Mouse (Mus musculus) adrenal gland, postnatal 14 days (tissue): ENCODE data around the gene Gtf3c1. TPM values are rescaled to one million over a fixed set of nuclear protein-coding genes. Genes with fewer than 3 reads are reported as not detected.
"Not testable (repeated sequence)": the region's sequence is repeated elsewhere in the genome, so short reads cannot be mapped to it uniquely, and the experiment has no call there.

ENCODE experiments used
- DNase-seq: peaks from one replicate; pipeline ENCODE4 v3.0.0; 2021; ENCODE audit warnings: mixed read lengths
- long read RNA-seq, 2 experiments: library from polyadenylated mRNA; stranded (forward); transcript quantifications; one replicate each; pipeline ENCODE4 v2.0.0; 2021
- total RNA-seq: library from RNA; stranded (reverse); gene quantifications from 2 replicates; pipeline ENCODE4 v1.2.3, GENCODE M21; 2021

The Gtf3c1 gene
- 61.0 and 66.2 TPM in 2 replicates for total RNA-seq
- long read RNA-seq, experiment 1, full-length matches to known transcripts: 3 of 10 reads
- long read RNA-seq, experiment 1, partial matches to known transcripts: 6 of 10 reads
- long read RNA-seq, experiment 1, other reads (novel, unspliced or antisense): 1 of 10 reads
- long read RNA-seq, experiment 2, full-length matches to known transcripts: 2 of 13 reads
- long read RNA-seq, experiment 2, partial matches to known transcripts: 9 of 13 reads
- long read RNA-seq, experiment 2, other reads (novel, unspliced or antisense): 2 of 13 reads

DNA sequence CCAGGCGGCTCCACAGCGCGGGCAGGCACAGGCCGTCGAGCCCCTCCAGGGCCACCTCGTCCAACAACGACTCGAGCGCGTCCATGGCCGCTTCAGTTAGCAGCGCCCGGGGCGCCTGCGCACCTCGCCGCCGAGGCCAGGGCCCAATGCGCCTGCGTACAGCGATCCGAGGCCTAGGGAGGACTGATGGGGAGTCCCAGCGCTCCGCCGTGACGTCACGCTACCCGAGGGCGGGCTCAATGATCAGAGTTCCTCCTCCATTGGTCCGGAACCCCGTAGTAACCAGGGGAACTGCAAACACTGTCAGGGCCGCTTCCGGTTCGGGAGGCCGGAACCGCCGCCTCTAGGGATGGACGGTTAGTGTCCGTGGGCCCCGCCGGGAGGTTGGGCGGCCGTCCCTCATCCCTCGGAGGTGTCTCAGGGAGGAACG, at the start of gene Gtf3c1, which contains the start of gene D430042O09Rik:
Gtf3c1 (minus strand) TSS at position 188 of the 430 bp plus-strand sequence.
D430042O09Rik (plus strand) TSS at position 296 of the 430 bp plus-strand sequence.
- DNase-seq: peak; percentile 100

DNA sequence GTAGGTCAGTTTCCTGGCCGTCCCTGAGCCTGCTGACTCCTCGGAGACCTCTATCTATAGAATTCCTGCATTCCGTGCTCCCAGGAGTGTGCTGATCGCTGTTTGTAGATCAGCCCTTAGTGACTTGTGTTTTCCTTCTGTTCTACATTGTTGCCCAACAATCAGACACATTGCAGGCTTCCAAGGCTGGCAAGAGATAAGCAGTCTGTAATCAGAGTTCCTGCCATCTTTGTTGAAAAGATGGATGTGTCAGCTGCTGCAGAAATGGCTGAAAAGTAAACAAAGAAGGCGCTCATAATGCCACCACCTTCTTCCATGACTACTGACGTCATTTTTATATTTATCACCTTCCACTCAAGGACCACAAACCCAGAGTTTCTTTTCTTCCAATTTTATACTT, 49.2 kb upstream of the Gtf3c1 start:
- no peak for DNase-seq

DNA sequence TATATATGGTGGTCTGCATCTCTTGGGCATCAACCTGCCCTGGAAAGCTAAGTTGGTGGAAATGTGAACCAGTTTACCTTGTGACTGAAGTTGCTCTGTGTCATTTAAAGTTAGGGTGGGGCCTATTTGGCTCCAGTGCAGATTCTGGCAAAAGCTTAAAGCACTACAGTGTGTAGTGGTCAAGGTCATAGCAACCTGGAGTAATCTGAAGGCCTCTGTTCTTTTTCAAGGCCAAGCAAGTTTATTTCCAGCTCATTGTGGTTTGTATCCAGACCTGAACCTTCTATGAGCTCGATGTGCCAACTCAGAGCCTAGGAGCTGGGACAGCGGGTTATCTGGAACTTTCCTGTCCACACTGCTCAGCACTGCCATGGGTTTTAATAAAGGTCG, 45.7 kb upstream of the Gtf3c1 start:
- no peak for DNase-seq

DNA sequence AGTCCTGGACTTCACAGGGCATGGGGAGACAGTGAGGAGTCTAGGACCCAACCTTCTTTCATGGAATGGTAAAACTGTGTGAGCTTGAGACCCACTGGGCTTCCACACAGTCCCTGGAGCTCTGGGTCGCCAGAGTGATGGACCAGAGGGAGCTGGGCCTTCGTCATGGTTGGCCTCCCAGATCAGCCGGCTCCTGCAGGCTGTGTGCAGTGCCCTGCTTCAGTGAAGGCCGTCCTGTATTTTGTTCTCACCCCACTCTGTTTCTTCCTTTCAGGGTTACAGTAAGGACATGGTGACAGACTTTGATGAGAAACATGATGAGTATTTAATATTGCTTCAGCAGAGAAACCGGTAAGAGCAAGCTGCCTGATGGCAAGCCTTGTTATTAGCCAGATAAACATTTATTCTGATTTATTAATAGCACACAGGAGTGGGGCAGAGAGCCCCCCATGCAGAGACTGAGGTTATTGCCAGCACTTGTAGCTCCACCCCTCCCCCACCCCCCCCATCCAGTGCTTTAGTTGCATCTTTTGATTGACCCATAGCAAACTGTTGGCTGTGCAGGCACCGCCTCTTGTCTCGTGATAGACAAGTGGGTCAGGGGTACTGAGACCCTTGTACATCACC, 45.2 kb upstream of the Gtf3c1 start:
- peak; percentile 64 for DNase-seq

DNA sequence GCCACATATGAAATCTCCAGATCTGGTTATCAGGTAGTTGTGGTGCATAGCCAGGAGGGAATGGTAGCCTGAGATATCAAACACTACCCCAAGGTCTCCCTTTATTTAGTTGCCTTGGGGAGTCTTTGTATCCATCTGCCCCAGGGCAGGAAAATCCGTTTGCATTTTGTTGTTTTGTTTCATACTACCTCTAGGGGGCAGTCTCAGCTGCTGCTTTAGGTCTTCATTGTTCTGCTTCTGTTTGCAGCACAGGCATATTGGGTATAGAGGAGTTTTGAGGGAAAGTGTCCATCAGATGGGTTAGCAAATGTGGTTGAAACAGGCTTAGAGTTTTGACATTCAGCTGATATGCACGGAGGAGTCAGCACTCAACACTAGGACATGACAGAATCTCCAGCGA, 40.6 kb upstream of the Gtf3c1 start:
- DNase-seq: no peak

DNA sequence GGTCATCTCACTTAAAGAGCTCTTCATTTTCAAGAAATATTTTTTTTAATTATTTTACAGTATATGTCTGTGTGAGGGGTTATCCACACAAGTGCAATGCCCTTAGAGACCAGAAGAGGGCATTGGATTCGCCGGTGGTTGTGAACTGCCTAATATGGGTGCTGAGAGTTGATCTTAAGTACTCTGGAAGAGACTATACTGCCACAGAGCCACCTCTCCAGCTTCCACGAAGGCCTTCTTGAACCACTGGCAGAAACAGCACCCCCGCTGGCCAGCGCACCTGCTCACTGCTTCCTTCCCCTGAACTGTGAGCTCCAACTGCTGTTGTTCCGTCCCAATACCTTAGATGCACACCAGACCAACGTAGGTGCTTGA, 39.7 kb upstream of the Gtf3c1 start:
- peak; percentile 36 for DNase-seq

- DNase-seq: no peak
Measured at GRCm38 (mm10) chr7:125746621-125747315, 39.2 kb upstream of the Gtf3c1 start.

- DNase-seq: no peak
Measured at GRCm38 (mm10) chr7:125744774-125745173, 37.2 kb upstream of the Gtf3c1 start.

DNA sequence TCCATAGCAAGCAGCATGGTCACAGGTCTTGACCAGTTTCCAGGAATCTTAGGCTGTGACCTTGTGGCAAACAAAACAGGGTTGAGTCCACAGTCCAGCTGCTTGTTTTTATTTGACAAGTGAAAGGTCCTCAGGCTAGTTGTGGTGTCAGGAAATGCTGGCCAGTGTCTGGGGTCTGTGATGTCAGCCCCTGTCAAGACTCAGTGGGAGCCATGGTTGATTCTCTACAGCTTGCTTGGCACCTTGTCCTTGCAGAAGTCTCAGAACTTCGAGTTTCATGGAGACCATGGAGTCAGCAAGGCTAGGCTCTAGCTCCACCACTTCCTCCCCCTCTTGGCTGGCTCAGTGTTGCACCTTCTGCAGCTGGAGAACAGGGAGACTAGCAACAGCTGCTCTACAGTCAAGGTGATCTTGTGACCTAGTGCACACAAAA, 33.7 kb upstream of the Gtf3c1 start:
- DNase-seq: peak; percentile 58

DNA sequence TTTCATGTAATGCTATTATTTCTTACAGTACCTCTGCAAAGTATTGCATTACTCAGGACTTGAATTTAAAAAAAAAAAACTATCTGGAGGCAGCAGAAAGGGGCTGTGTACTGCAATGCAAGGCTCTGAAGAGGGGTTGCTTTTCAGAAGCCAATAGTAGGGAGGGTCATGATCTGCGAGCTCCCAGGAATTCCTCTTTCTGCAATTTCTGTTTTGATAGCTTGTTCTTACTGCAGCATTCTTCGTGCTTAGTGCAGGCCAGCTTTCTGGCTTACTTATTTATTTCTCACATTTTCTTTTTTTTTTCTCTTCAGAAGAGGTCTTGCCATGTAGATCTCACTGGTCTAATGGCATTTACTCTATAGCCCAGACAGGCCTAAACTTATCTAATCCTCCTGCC, 32.9 kb upstream of the Gtf3c1 start:
- no peak for DNase-seq

DNA sequence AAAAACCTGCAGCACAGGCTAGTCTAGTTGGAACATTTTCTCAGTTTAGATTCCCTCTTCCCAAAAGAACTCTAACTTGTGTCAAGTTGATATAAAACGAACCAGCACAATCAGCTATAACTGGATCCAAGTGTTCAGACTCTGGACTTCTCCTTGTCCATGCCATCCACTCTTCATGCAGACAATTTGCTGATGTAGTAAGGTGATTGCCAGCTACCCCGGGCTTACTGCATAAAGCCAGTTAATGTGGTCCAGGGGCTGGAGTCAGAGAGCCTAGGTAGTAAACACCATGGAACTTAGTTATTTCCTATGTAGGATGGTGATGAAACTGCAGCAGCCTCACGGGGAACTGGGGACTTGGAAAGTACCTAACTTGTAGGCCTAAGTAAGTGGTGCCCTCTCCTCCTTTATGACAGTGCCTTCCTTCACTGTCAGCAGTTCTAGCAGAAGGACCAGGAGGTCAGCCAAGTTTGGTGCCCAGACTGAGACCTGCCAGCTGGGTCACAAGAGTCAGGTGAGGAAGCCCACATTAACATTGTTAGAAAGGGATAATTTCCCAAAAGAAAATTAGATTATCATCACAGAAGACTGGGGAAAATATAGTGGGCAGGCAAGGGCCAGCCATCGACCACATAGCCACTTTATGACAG, 28.9 kb upstream of the Gtf3c1 start:
- no peak for DNase-seq

DNA sequence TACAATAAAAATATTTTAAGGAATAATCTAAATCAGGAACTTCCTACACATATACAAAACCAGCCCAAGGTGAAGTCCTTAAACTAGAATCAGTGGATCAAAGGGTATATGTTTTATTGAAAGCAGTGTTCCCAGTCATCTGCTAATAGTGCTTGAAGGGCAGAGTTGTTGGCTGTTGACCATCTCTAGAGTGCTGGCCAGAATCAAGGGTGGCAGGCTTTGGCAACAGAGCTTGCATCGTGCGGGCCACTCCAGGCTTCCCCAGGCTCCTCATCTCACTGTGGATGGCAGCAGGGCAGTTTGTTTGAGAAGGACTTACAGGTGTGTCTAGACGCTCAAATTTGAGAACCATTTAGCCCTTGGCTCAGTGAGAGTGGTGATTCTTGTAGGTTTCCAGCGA, 26.2 kb upstream of the Gtf3c1 start:
- no peak for DNase-seq

DNA sequence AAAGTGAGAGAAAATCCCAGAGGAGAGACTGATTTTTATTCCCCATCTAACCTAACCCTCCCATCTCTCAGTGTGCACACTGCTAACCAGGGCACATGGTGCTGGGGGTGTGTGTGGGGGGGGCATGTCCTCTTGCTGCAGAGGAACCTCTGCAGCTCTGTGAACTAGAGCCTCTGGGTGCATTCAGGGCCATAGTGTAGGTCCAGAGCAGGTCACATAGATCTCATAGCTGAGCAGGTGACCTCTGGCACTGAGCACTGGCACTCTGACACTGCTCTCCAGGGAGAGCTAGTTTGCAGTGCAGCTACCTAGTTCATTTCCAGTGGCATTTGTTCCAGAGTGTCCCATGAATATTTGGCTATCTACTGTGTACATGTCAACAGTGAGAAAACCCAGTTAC, 24.1 kb upstream of the Gtf3c1 start:
- DNase-seq: no peak

DNA sequence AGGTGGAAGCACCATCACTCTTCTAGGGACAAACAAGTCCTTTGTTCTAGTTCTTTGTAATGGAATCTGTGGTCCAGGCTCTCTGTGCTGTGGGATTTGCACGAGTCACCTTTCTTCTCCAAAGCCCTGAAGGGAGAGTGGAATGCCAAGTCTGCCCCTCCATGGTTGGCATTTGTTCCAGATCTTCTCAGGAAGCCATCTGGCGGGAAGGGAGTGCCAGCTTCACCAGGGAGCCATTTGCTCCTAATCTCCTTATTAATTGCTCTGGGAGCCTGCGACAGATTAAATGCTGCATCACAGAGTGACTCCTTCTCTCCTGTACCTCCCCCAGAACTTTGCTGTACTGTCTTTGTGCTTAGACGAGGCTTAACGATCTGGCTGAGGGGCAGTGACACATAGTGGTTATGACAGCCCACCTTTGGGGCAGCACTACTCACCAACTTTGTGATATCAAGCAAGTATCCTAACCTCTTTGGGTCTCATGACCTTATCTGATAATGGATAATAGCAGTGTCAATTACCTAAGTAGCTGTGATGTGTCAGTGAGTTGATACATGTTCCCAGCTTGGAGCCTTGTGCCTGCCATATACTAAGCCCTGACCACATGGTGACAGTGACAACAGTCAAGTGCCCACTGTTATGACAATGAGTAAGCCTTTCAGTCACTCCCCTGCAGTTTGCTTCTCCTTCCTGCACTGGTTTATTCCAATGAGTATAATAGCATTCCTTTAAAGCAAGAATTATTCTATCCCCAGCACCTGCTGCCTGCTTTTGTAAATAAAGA, 15.8 kb upstream of the Gtf3c1 start:
- no peak for DNase-seq

GRCm38 (mm10) chr7:125722127-125722526, 14.5 kb upstream of the Gtf3c1 start:
- DNase-seq: no peak

DNA sequence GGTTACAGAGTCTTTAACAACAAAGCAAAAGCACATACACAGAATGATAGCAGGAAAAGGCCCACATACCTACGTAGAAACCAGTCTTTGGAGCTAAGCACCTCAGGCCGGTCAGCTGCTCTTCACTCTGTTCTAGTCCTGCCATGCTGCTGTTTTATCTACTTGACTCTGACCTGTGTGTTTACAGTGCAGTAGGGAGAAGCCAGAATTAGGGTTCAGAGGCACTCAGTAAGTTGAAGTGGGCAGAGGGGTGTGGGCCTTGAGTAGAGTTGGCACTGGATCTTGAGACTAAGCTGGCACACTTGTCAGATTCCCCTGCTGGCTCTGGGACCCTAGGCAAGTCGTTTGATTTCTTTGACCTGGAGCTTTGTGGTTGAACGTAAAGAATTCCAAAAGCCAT, 13.5 kb upstream of the Gtf3c1 start:
- DNase-seq: no peak

DNA sequence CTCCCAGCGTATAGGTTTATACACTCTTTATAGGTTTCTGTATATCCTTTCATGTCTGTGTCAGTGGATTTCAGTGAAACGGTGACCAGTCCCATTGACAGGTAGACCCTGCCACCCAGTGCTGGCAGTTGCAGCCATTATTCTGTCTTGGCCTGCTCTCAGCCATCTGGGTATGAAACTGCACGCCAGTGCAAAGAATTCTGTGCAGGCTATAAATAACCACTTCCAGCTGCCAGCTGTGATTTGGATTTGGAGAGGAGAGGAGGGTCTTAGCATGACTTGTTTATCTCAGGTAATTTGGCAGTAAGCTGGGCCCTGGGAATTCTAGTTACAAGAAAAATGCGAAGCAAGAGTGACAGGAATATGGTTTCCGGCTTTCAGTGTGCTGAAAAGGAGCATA, 12.8 kb upstream of the Gtf3c1 start:
- DNase-seq: no peak

- DNase-seq: peak; percentile 34
Measured at GRCm38 (mm10) chr7:125717612-125718011, 10.0 kb upstream of the Gtf3c1 start.

DNA sequence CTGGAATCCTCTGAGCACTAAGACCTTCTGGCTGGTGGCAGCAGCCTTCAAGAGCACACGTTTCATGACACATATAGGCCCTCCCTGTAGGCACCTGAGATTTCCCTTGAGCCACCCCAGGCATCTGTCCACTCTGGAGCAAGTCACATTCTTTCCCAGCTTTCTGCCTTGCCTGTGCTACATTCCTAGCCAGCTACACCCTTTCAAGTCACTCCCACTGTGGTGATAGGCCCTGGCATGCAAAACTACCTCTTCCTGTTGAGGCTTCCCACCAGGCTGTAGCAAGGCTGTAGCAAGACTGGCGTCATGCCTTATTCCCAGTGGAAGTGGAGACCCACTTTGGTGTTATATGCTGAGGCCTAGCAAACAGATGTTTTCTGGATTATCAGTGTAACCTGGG, 9.1 kb upstream of the Gtf3c1 start:
- DNase-seq: no peak

- no peak for DNase-seq
Measured at GRCm38 (mm10) chr7:125714803-125715202, 7.2 kb upstream of the Gtf3c1 start.

- DNase-seq: not testable (repeated sequence)
Measured at GRCm38 (mm10) chr7:125713542-125714055, 6.0 kb upstream of the Gtf3c1 start.

GRCm38 (mm10) chr7:125708100-125708499, 520 bp upstream of the Gtf3c1 start:
- no peak for DNase-seq
